Mouse (Mus musculus) regulatory T cell (primary cell): Measurements from ENCODE around the gene Zp2.

Source experiments
- in situ Hi-C: fragments of 300-600 bp; cut with MboI, MseI; formaldehyde crosslinking; loops from one replicate; pipeline ENCODE4 v1.15.1; 2025; ENCODE audit warnings: high pct_unique_total_duplicates

Zp2 gene

GRCm38 (mm10) chr7:120145191-120145590 lies at the start of gene Zp2:
Gene Zp2, minus strand, starts transcription at chr7:120145291.
- in situ Hi-C loops, result no loop called here

GRCm38 (mm10) chr7:120192816-120193215 lies 47.7 kb upstream of the Zp2 start:
- in situ Hi-C loops, result no loop called here

- in situ Hi-C loops, result no loop called here
Measured at GRCm38 (mm10) chr7:120192207-120192606, 47.1 kb upstream of the Zp2 start.

- in situ Hi-C loops, result no loop called here
Measured at GRCm38 (mm10) chr7:120190150-120190665, 45.1 kb upstream of the Zp2 start.

GRCm38 (mm10) chr7:120189369-120190149 lies 44.5 kb upstream of the Zp2 start:
- in situ Hi-C loops, result no loop called here

GRCm38 (mm10) chr7:120188946-120189345 lies 43.9 kb upstream of the Zp2 start:
- in situ Hi-C loops, result no loop called here

- in situ Hi-C loops, result no loop called here
Measured at GRCm38 (mm10) chr7:120182891-120183290, 37.8 kb upstream of the Zp2 start.

GRCm38 (mm10) chr7:120181401-120182230 lies 36.5 kb upstream of the Zp2 start:
- in situ Hi-C loops, result no loop called here

- in situ Hi-C loops, result no loop called here
Measured at GRCm38 (mm10) chr7:120180547-120180946, 35.5 kb upstream of the Zp2 start.

- in situ Hi-C loops, result no loop called here
Measured at GRCm38 (mm10) chr7:120178935-120179334, 33.8 kb upstream of the Zp2 start.

GRCm38 (mm10) chr7:120177611-120178010 lies 32.5 kb upstream of the Zp2 start:
- in situ Hi-C loops, result no loop called here

GRCm38 (mm10) chr7:120174723-120175504 lies 29.8 kb upstream of the Zp2 start:
- in situ Hi-C loops, result no loop called here

GRCm38 (mm10) chr7:120173603-120174244 lies 28.6 kb upstream of the Zp2 start, which contains the start of gene Anks4b:
Gene Anks4b, plus strand, starts transcription at chr7:120173858.
- in situ Hi-C loops, result no loop called here

GRCm38 (mm10) chr7:120172188-120172700 lies 27.2 kb upstream of the Zp2 start:
- in situ Hi-C loops, result no loop called here

GRCm38 (mm10) chr7:120163581-120164251 lies 18.6 kb upstream of the Zp2 start:
- in situ Hi-C loops, result no loop called here

- in situ Hi-C loops, result no loop called here
Measured at GRCm38 (mm10) chr7:120158121-120158613, 13.1 kb upstream of the Zp2 start.

GRCm38 (mm10) chr7:120157575-120158061 lies 12.5 kb upstream of the Zp2 start:
- in situ Hi-C loops, result no loop called here

GRCm38 (mm10) chr7:120156841-120157409 lies 11.8 kb upstream of the Zp2 start:
- in situ Hi-C loops, result no loop called here

GRCm38 (mm10) chr7:120150898-120151297 lies 5.8 kb upstream of the Zp2 start:
- in situ Hi-C loops, result no loop called here

GRCm38 (mm10) chr7:120150257-120150656 lies 5.2 kb upstream of the Zp2 start:
- in situ Hi-C loops, result no loop called here
